Mouse (Mus musculus): ENCODE data around the gene C87436. TPM values are rescaled to one million over a fixed set of nuclear protein-coding genes. Genes with fewer than 3 reads are reported as not detected.

C87436 gene
- polyA plus RNA-seq, 1 experiment from 2014 or later = 21.4 TPM

DNA sequence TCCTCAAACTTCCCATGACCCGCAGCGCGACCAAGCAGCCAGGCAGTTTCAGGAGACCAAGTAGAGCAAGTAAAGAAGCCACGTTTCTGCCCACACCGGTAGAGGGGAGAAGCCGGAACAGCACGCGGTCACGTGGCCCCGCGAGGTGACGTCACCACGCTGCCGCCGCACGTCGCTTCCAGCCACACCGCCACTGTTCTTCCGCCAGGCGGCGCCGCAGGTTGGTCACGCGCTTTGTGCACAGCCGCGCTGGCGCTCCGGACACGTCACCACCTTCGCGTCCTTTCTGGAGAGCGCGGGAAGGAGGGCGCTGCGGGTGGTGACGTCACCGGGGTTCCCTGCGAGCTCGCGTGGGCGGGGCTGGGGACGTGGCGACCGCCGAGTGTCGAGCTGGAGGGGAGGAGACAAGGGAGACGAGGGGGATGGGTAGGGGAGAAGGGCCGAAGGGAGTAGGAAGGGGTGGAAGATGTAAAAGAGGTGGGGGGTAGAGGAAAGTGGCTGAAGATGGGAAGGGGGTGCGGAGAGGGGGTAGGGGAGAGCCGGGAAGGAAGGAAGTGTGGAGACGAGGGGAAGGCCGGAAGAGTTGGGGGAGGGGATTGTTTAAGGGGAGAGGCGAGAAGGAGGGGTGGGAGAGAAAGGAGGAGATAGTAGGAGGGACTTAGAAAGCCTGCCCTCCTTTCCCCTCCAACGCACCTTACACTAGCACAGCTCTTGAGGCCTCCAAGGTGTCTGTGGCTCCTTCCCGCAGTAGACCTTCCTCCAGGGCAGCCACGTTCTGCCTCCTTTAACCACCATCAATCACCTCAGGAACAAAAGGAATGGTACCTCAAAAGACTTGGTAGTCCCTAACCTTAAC lies 34.2 kb downstream of the C87436 start:
- H3K9me3 ChIP-seq (ENCODE audit: control insufficient read depth, low read length) = no peaks in the 10 kb centered on the region
- peak; percentile 100 for DNase-seq (ENCODE audit: low spot score)
- H3K4me2 ChIP-seq (ENCODE audit: low read length) = peak overlapping the region; percentile 63
- ATAC-seq (replicated peaks; ENCODE audit: low FRiP score, low TSS enrichment, low read depth) = peak; percentile 95
- peak overlapping the region; percentile 58 for H3K9ac ChIP-seq (ENCODE audit: low read length)
- under 1% methylated on average over 55 of the region's 56 CpGs for WGBS
- no peaks in the 10 kb centered on the region for H3K27me3 ChIP-seq (replicated peaks; ENCODE audit: control insufficient read depth, insufficient read depth, low read length)
- H3K4me3 ChIP-seq (ENCODE audit: low read depth, low read length) = peak overlapping the region; percentile 34
- peaks cover 13% of the 10 kb centered on the region; the same call in 1 of the 2 replicates for H3K36me3 ChIP-seq (ENCODE audit: control insufficient read depth, insufficient read depth, low read length)
- H3K4me1 ChIP-seq (replicated peaks; ENCODE audit: control insufficient read depth, insufficient read depth, low read length) = peaks cover 20% of the 10 kb centered on the region
- peak overlapping the region; percentile 82 for H3K27ac ChIP-seq (ENCODE audit: low read depth)

DNA sequence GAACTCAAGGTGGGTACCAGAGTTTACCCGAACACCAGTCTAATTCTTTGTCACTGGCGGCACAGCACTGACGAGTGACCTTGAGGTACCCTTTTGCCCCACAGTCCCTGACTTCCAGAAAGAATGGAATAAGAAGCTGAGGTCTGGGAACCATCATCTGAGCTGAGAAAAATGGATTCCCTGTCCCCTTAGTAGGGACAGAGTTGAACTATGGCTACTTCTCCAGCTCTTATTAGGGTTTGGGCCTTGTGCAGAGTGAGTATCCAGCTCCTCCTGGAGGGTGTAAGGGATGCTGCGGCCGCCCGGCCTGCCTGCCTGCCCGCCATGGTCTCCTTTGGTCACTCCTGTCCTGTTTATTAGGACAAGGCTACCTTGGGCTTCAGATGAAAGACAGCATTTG lies 34.9 kb downstream of the C87436 start:
- Histone ChIP-seq H3K4me3 (ENCODE audit: low read depth, low read length) (peak overlapping the region; percentile 34), H3K36me3 (ENCODE audit: control insufficient read depth, insufficient read depth, low read length) (peaks cover 7% of the 10 kb centered on the region; the same call in 1 of the 2 replicates), H3K4me2 (ENCODE audit: low read length) (peak overlapping the region; percentile 55), H3K9me3 (ENCODE audit: control insufficient read depth, low read length) (no peaks in the 10 kb centered on the region), H3K27ac (ENCODE audit: low read depth) (peak overlapping the region; percentile 82), H3K27me3 (replicated peaks; ENCODE audit: control insufficient read depth, insufficient read depth, low read length) (no peaks in the 10 kb centered on the region), H3K9ac (ENCODE audit: low read length) (peak overlapping the region; percentile 42), H3K4me1 (replicated peaks; ENCODE audit: control insufficient read depth, insufficient read depth, low read length) (peaks cover 25% of the 10 kb centered on the region)
- peak; percentile 58 for DNase-seq (ENCODE audit: low spot score)
- WGBS = 57% methylated on average over 7 of the region's 7 CpGs
- peak; percentile 7; the same call in 1 of the 2 replicates for ATAC-seq (replicated peaks; ENCODE audit: low FRiP score, low TSS enrichment, low read depth)

DNA sequence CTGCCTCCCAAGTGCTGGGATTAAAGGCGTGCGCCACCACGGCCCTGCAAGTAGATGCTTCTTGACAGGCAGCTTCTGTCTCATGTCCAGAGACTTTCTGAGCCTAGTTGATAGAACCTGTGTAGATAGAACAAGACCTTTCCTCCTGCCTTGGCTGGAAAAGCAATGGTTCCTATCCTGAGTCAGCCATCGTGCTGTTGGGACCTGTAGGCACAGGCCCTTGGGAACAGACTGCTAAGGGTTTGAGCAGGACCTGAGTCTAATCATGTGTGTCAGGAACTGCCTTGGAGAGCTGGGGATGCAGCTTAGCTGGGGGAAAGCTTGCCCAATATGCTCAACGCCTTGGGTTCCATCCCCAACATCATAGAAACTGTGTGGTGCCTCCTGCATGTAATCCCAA lies 35.9 kb downstream of the C87436 start:
- Histone ChIP-seq H3K4me1 (replicated peaks; ENCODE audit: control insufficient read depth, insufficient read depth, low read length) (peaks cover 31% of the 10 kb centered on the region), H3K27ac (ENCODE audit: low read depth) (no peak overlapping the region), H3K9ac (ENCODE audit: low read length) (no peak overlapping the region), H3K4me2 (ENCODE audit: low read length) (no peak overlapping the region), H3K36me3 (ENCODE audit: control insufficient read depth, insufficient read depth, low read length) (peaks cover 7% of the 10 kb centered on the region; the same call in 1 of the 2 replicates), H3K27me3 (replicated peaks; ENCODE audit: control insufficient read depth, insufficient read depth, low read length) (no peaks in the 10 kb centered on the region), H3K9me3 (ENCODE audit: control insufficient read depth, low read length) (no peaks in the 10 kb centered on the region), H3K4me3 (ENCODE audit: low read depth, low read length) (no peak overlapping the region)
- no peak for ATAC-seq (replicated peaks; ENCODE audit: low FRiP score, low TSS enrichment, low read depth)
- DNase-seq (ENCODE audit: low spot score) = no peak
- WGBS = 91% methylated on average over 5 of the region's 5 CpGs

DNA sequence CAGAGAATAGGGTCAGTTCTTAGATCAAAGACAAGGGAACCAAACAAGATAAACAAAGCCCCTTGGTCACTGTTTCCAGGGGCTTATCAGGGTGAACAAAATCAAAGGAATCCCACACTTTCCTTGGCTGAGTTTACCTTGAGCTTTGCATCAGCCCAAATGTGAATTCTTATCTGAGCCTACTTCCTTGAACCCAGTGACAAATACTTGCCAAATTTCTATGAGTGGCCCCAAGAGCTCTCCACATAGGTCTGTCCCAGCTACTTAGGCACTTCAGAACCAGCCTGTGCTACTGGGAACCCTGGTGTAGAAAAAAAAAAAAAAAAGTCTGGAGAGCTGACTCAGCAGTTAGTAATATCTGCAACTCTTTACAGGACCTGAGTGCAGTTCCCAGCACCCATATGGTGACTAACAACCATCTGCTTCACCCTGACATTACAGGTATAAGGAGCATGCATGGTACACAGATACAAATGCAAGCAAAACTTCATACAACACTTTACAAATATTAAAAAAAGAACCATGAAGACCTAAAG lies 36.5 kb downstream of the C87436 start:
- no peak for ATAC-seq (replicated peaks; ENCODE audit: low FRiP score, low TSS enrichment, low read depth)
- Histone ChIP-seq H3K4me3 (ENCODE audit: low read depth, low read length) (no peak overlapping the region), H3K9ac (ENCODE audit: low read length) (no peak overlapping the region), H3K4me2 (ENCODE audit: low read length) (no peak overlapping the region), H3K36me3 (ENCODE audit: control insufficient read depth, insufficient read depth, low read length) (peaks cover 5% of the 10 kb centered on the region; the same call in 1 of the 2 replicates), H3K9me3 (ENCODE audit: control insufficient read depth, low read length) (no peaks in the 10 kb centered on the region), H3K27ac (ENCODE audit: low read depth) (no peak overlapping the region), H3K27me3 (replicated peaks; ENCODE audit: control insufficient read depth, insufficient read depth, low read length) (no peaks in the 10 kb centered on the region), H3K4me1 (replicated peaks; ENCODE audit: control insufficient read depth, insufficient read depth, low read length) (peaks cover 37% of the 10 kb centered on the region)
- no peak for DNase-seq (ENCODE audit: low spot score)

DNA sequence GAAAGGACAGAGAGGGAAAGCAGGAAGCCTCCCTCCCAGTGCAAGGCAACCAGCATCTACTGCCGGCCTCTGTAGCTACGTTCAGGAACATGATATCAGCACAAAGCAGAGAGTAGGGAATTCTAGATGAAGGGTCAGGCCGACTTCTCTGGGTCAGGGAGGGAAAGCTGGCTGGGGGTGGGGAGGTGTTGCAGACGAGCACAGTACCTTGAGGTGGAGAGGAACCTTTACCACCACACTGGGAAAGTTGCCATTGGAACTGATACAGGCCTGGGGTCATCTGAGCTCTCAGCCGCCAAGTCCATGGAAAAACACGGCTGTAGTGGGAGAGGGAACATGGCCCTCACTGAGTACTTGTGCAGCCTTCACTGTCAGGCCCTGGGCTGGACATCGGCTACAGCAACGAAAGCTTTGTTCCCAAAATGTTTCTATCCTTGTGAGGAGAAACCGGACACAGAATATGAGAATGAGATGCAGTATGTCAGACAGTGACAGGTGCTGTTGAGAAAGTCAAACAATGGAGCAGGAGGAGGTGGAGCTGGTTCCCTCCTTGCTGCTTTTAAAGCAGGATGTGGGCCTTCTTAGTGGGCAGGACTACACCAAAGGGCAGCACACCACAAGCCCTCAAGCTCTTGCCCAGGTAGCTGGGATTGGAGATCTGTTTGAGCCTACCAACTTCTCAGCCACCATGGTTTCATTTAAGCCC lies 37.4 kb downstream of the C87436 start:
- peaks cover 45% of the 10 kb centered on the region for H3K4me1 ChIP-seq (replicated peaks; ENCODE audit: control insufficient read depth, insufficient read depth, low read length)
- H3K36me3 ChIP-seq (ENCODE audit: control insufficient read depth, insufficient read depth, low read length) = no peaks in the 10 kb centered on the region
- 67% methylated on average over 9 of the region's 9 CpGs for WGBS
- no peak overlapping the region for H3K4me2 ChIP-seq (ENCODE audit: low read length)
- no peak overlapping the region for H3K9ac ChIP-seq (ENCODE audit: low read length)
- no peaks in the 10 kb centered on the region for H3K27me3 ChIP-seq (replicated peaks; ENCODE audit: control insufficient read depth, insufficient read depth, low read length)
- no peaks in the 10 kb centered on the region for H3K9me3 ChIP-seq (ENCODE audit: control insufficient read depth, low read length)
- DNase-seq (ENCODE audit: low spot score) = no peak
- no peak for ATAC-seq (replicated peaks; ENCODE audit: low FRiP score, low TSS enrichment, low read depth)
- no peak overlapping the region for H3K4me3 ChIP-seq (ENCODE audit: low read depth, low read length)
- H3K27ac ChIP-seq (ENCODE audit: low read depth) = no peak overlapping the region; the same call in 1 of the 2 replicates

DNA sequence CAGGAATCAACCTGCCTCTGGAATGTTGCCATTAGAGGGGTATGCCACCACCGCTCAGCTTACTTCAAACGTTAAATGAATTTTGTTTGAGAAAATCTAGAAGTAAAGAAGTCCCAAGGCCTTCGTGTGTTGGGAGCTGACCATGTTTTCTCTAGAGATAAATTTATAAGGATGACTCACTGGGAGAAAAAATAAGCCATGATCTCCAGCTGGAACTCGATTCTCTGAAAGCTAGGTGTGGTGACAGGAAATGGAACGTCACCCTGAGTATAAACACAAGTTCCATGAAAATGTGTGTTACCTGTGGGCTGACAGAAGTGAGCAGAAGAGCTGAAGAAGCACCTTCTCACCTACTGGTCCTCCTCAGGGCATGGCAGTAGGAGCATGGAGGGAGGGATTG lies 38.8 kb downstream of the C87436 start:
- Histone ChIP-seq H3K27me3 (replicated peaks; ENCODE audit: control insufficient read depth, insufficient read depth, low read length) (no peaks in the 10 kb centered on the region), H3K4me1 (replicated peaks; ENCODE audit: control insufficient read depth, insufficient read depth, low read length) (peaks cover 45% of the 10 kb centered on the region), H3K9me3 (ENCODE audit: control insufficient read depth, low read length) (no peaks in the 10 kb centered on the region), H3K36me3 (ENCODE audit: control insufficient read depth, insufficient read depth, low read length) (no peaks in the 10 kb centered on the region), H3K27ac (ENCODE audit: low read depth) (0 out of 2 replicates have a peak overlapping the region, but pooled peaks have one; percentile 22), H3K4me3 (ENCODE audit: low read depth, low read length) (no peak overlapping the region), H3K4me2 (ENCODE audit: low read length) (no peak overlapping the region), H3K9ac (ENCODE audit: low read length) (no peak overlapping the region)
- WGBS = 64% methylated on average over 5 of the region's 5 CpGs
- no peak for ATAC-seq (replicated peaks; ENCODE audit: low FRiP score, low TSS enrichment, low read depth)
- no peak for DNase-seq (ENCODE audit: low spot score)

DNA sequence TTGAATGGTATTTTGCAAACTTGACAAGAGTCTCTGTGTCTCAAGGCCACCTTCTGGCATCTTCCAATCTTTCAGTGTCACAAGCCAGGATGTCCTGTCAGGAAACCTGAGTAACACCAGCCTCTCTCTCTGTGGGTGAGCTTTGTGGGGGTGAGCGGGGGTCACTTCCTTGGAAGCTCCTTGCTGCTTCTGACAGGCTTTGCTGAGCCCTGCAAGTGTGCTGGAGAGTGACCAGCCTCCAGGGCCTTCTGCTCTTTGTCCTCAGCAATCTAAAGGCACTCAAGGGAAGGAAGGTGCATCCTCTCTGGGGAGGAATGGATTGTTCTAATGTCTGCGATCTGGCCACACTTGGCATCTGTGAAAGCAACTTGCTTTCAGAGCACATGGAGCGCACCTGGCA lies 41.1 kb downstream of the C87436 start:
- no peak overlapping the region for H3K4me2 ChIP-seq (ENCODE audit: low read length)
- H3K27ac ChIP-seq (ENCODE audit: low read depth) = peak overlapping the region; percentile 88
- H3K9me3 ChIP-seq (ENCODE audit: control insufficient read depth, low read length) = no peaks in the 10 kb centered on the region
- ATAC-seq (replicated peaks; ENCODE audit: low FRiP score, low TSS enrichment, low read depth) (no peak), DNase-seq (ENCODE audit: low spot score) (no peak)
- no peaks in the 10 kb centered on the region for H3K36me3 ChIP-seq (ENCODE audit: control insufficient read depth, insufficient read depth, low read length)
- H3K4me3 ChIP-seq (ENCODE audit: low read depth, low read length) = no peak overlapping the region
- WGBS = 63% methylated on average over 3 of the region's 3 CpGs
- no peaks in the 10 kb centered on the region for H3K27me3 ChIP-seq (replicated peaks; ENCODE audit: control insufficient read depth, insufficient read depth, low read length)
- H3K9ac ChIP-seq (ENCODE audit: low read length) = no peak overlapping the region
- peaks cover 36% of the 10 kb centered on the region for H3K4me1 ChIP-seq (replicated peaks; ENCODE audit: control insufficient read depth, insufficient read depth, low read length)

DNA sequence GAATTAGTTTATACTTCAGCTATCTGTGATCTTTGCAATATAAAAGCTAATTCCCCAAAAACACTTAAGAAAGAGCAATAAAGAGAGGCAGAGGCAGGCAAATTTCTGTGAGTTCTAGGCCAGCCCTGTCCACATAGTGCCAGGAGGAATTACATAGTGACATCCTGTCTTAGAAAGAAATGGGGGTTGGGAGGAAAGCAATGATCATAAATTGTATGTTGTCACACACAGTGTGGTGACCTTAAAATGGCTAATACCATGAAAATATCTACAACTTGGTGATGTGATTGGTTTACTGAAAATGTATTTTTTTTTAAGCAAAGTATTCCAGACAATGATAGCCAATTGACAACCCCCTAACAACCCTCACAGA lies 41.6 kb downstream of the C87436 start:
- peak overlapping the region; percentile 88 for H3K27ac ChIP-seq (ENCODE audit: low read depth)
- peaks cover 36% of the 10 kb centered on the region for H3K4me1 ChIP-seq (replicated peaks; ENCODE audit: control insufficient read depth, insufficient read depth, low read length)
- peak overlapping the region; percentile 46 for H3K4me2 ChIP-seq (ENCODE audit: low read length)
- ATAC-seq (replicated peaks; ENCODE audit: low FRiP score, low TSS enrichment, low read depth) (no peak), DNase-seq (ENCODE audit: low spot score) (no peak)
- no peaks in the 10 kb centered on the region for H3K9me3 ChIP-seq (ENCODE audit: control insufficient read depth, low read length)
- no peak overlapping the region for H3K4me3 ChIP-seq (ENCODE audit: low read depth, low read length)
- no peaks in the 10 kb centered on the region for H3K36me3 ChIP-seq (ENCODE audit: control insufficient read depth, insufficient read depth, low read length)
- H3K27me3 ChIP-seq (replicated peaks; ENCODE audit: control insufficient read depth, insufficient read depth, low read length) = no peaks in the 10 kb centered on the region
- H3K9ac ChIP-seq (ENCODE audit: low read length) = no peak overlapping the region
